Mouse (Mus musculus) embryonic facial prominence, embryonic 12.5 days (tissue): ENCODE measurements around the gene Trim50. TPM values are rescaled to one million over a fixed set of nuclear protein-coding genes. Genes with fewer than 3 reads are reported as not detected.
"Not testable (repeated sequence)": the region's sequence is repeated elsewhere in the genome, so short reads cannot be mapped to it uniquely, and the experiment has no call there.

ENCODE experiments used
- ATAC-seq: fragments of 200-750 bp; cut with Nextera tagmentation; 2 replicates; pipeline ENCODE4 v1.8.0; 2017; ENCODE audit not compliant: insufficient number of reproducible peaks, insufficient read depth, low FRiP score, low TSS enrichment
- H3K27ac ChIP-seq: fragments of 300-500 bp; sonication (generic); 2 replicates; pipeline ENCODE4 v1.5.1; 2016; ENCODE audit warnings: mild to moderate bottlenecking
- H3K27me3 ChIP-seq: fragments of 300-500 bp; sonication (generic); 2 replicates; pipeline ENCODE4 v1.6.1; 2016; ENCODE audit warnings: mild to moderate bottlenecking, moderate library complexity
- H3K36me3 ChIP-seq: fragments of 300-500 bp; sonication (generic); 2 replicates; pipeline ENCODE4 v1.6.1; 2016; ENCODE audit warnings: mild to moderate bottlenecking
- H3K4me1 ChIP-seq: fragments of 300-500 bp; sonication (generic); 2 replicates; pipeline ENCODE4 v1.6.1; 2016
- H3K4me2 ChIP-seq: fragments of 300-500 bp; sonication (generic); replicated peaks from 2 replicates; pipeline ENCODE4 v1.6.1; 2016; ENCODE audit warnings: mild to moderate bottlenecking, moderate library complexity
- H3K4me3 ChIP-seq: fragments of 300-500 bp; sonication (generic); 2 replicates; pipeline ENCODE4 v1.5.1; 2016; ENCODE audit warnings: mild to moderate bottlenecking
- H3K9ac ChIP-seq: fragments of 300-500 bp; sonication (generic); 2 replicates; pipeline ENCODE4 v1.6.1; 2016; ENCODE audit warnings: mild to moderate bottlenecking, moderate library complexity
- H3K9me3 ChIP-seq: fragments of 300-500 bp; sonication (generic); 2 replicates; pipeline ENCODE4 v1.6.1; 2016; ENCODE audit warnings: mild to moderate bottlenecking, moderate library complexity
- WGBS: fragments of 180-500 bp; shearing (Covaris S2); methylation state at CpG from one replicate; pipeline ENCODE4 v1.1.7; 2016; 5-methylcytosine and 5-hydroxymethylcytosine counted together
- polyA plus RNA-seq: library from polyadenylated mRNA; unstranded; fragments of >200 nt; fragmentation: Nextera tagmentation; extraction: Ambion mirVana; gene quantifications from 2 replicates; pipeline ENCODE4 v1.2.1, GENCODE M21; 2016

The Trim50 gene
- polyA plus RNA-seq, 1 experiment from 2014 or later, result not detected

- Histone ChIP-seq H3K4me1 (no peaks in the 10 kb centered on the region), H3K4me3 (no peak overlapping the region), H3K4me2 (no peak overlapping the region), H3K27me3 (0 out of 2 replicates have a peak, but pooled peaks cover 3% of the 10 kb centered on the region), H3K9me3 (peaks cover 9% of the 10 kb centered on the region), H3K27ac (no peak overlapping the region), H3K36me3 (no peaks in the 10 kb centered on the region), H3K9ac (no peak overlapping the region)
- 65% methylated on average over 4 of the region's 4 CpGs for WGBS
- ATAC-seq, result no peak
These were observed 5.5 kb upstream of the Trim50 start for GRCm38 (mm10) chr5:135347511-135348011.

- no peak within 1 kb of the TSS for H3K9ac ChIP-seq
- peaks cover 15% of the 10 kb centered on the region; the same call in 1 of the 2 replicates for H3K27me3 ChIP-seq
- no peak within 1 kb of the TSS for H3K27ac ChIP-seq
- peaks cover 9% of the 10 kb centered on the region for H3K9me3 ChIP-seq
- no peaks in the 10 kb centered on the region for H3K4me1 ChIP-seq
- H3K4me3 ChIP-seq, result no peak within 1 kb of the TSS
- H3K4me2 ChIP-seq, result no peak within 1 kb of the TSS
- ATAC-seq, result no peak
- H3K36me3 ChIP-seq, result no peaks in the 10 kb centered on the region
- WGBS, result 89% methylated on average over 35 of the region's 35 CpGs
These were observed 3.2 kb upstream of the Trim50 start, which contains the start of gene Fkbp6 for GRCm38 (mm10) chr5:135349862-135350261. Fkbp6 (minus strand) TSS chr5:135350044.

GRCm38 (mm10) chr5:135351606-135352005 is 1.5 kb upstream of the Trim50 start:
- 83% methylated on average over 13 of the region's 13 CpGs for whole genome bisulfite sequencing
- H3K9me3 ChIP-seq, result peaks cover 9% of the 10 kb centered on the region
- peaks cover 15% of the 10 kb centered on the region; the same call in 1 of the 2 replicates for H3K27me3 ChIP-seq
- no peaks in the 10 kb centered on the region for H3K4me1 ChIP-seq
- H3K36me3 ChIP-seq, result no peaks in the 10 kb centered on the region
- no peak overlapping the region for H3K4me2 ChIP-seq
- H3K27ac ChIP-seq, result no peak overlapping the region
- no peak overlapping the region for H3K9ac ChIP-seq
- no peak overlapping the region for H3K4me3 ChIP-seq
- ATAC-seq, result no peak

- Histone ChIP-seq H3K9ac (no peak overlapping the region), H3K4me2 (0 out of 2 replicates have a peak overlapping the region, but pooled peaks have one; percentile 18), H3K9me3 (peaks cover 13% of the 10 kb centered on the region), H3K27me3 (peaks cover 15% of the 10 kb centered on the region; the same call in 1 of the 2 replicates), H3K4me3 (no peak overlapping the region), H3K4me1 (no peaks in the 10 kb centered on the region), H3K27ac (no peak overlapping the region), H3K36me3 (no peaks in the 10 kb centered on the region)
- no peak for ATAC-seq
- WGBS, result 18% methylated on average over 20 of the region's 20 CpGs
These were observed 469 bp downstream of the Trim50 start for GRCm38 (mm10) chr5:135353564-135353963.

GRCm38 (mm10) chr5:135356090-135356489 is 3.0 kb downstream of the Trim50 start:
- Histone ChIP-seq H3K4me1 (no peaks in the 10 kb centered on the region), H3K9me3 (peaks cover 4% of the 10 kb centered on the region; the same call in 1 of the 2 replicates), H3K27me3 (peaks cover 15% of the 10 kb centered on the region; the same call in 1 of the 2 replicates), H3K4me3 (no peak overlapping the region), H3K9ac (no peak overlapping the region), H3K27ac (no peak overlapping the region), H3K36me3 (no peaks in the 10 kb centered on the region), H3K4me2 (no peak overlapping the region)
- no peak for ATAC-seq
- WGBS, result 58% methylated on average over 1 of the region's 1 CpGs

GRCm38 (mm10) chr5:135357556-135357955 is 4.5 kb downstream of the Trim50 start:
- Histone ChIP-seq H3K27me3 (peaks cover 12% of the 10 kb centered on the region; the same call in 1 of the 2 replicates), H3K4me3 (no peak overlapping the region), H3K36me3 (no peaks in the 10 kb centered on the region), H3K4me1 (no peaks in the 10 kb centered on the region), H3K4me2 (no peak overlapping the region), H3K9me3 (peaks cover 4% of the 10 kb centered on the region; the same call in 1 of the 2 replicates), H3K27ac (no peak overlapping the region), H3K9ac (no peak overlapping the region)
- WGBS, result 80% methylated on average over 2 of the region's 2 CpGs
- ATAC-seq, result no peak

GRCm38 (mm10) chr5:135359772-135360171 is 6.7 kb downstream of the Trim50 start:
- Histone ChIP-seq H3K27me3 (no peaks in the 10 kb centered on the region), H3K9me3 (peaks cover 4% of the 10 kb centered on the region; the same call in 1 of the 2 replicates), H3K4me2 (no peak overlapping the region), H3K9ac (no peak overlapping the region), H3K4me1 (no peaks in the 10 kb centered on the region), H3K27ac (no peak overlapping the region), H3K4me3 (no peak overlapping the region), H3K36me3 (no peaks in the 10 kb centered on the region)
- ATAC-seq, result no peak
- 95% methylated on average over 2 of the region's 2 CpGs for WGBS

- Histone ChIP-seq H3K9me3 (peaks cover 2% of the 10 kb centered on the region; the same call in 1 of the 2 replicates), H3K36me3 (no peaks in the 10 kb centered on the region), H3K4me3 (no peak overlapping the region), H3K4me2 (no peak overlapping the region), H3K27me3 (no peaks in the 10 kb centered on the region), H3K27ac (no peak overlapping the region), H3K4me1 (no peaks in the 10 kb centered on the region), H3K9ac (no peak overlapping the region)
- no peak for ATAC-seq
- 84% methylated on average over 3 of the region's 3 CpGs for WGBS
These were observed 9.5 kb downstream of the Trim50 start for GRCm38 (mm10) chr5:135362572-135362971.

GRCm38 (mm10) chr5:135363540-135363939 is 10.4 kb downstream of the Trim50 start:
- no peak overlapping the region for H3K27ac ChIP-seq
- no peaks in the 10 kb centered on the region for H3K9me3 ChIP-seq
- 27% methylated on average over 12 of the region's 12 CpGs for WGBS
- no peak for ATAC-seq
- no peaks in the 10 kb centered on the region for H3K27me3 ChIP-seq
- H3K9ac ChIP-seq, result no peak overlapping the region
- no peak overlapping the region for H3K4me3 ChIP-seq
- H3K4me1 ChIP-seq, result no peaks in the 10 kb centered on the region
- H3K36me3 ChIP-seq, result no peaks in the 10 kb centered on the region
- no peak overlapping the region for H3K4me2 ChIP-seq

- Histone ChIP-seq H3K9ac (no peak overlapping the region), H3K36me3 (peaks cover 12% of the 10 kb centered on the region), H3K27ac (no peak overlapping the region), H3K27me3 (no peaks in the 10 kb centered on the region), H3K4me2 (no peak overlapping the region), H3K9me3 (no peaks in the 10 kb centered on the region), H3K4me1 (peaks cover 12% of the 10 kb centered on the region), H3K4me3 (no peak overlapping the region)
- ATAC-seq, result no peak
- 55% methylated on average over 6 of the region's 6 CpGs for WGBS
These were observed 14.7 kb downstream of the Trim50 start for GRCm38 (mm10) chr5:135367841-135368240.

GRCm38 (mm10) chr5:135368312-135368711 is 15.2 kb downstream of the Trim50 start:
- no peak for ATAC-seq
- Histone ChIP-seq H3K4me1 (peaks cover 12% of the 10 kb centered on the region), H3K4me2 (no peak overlapping the region), H3K9me3 (no peaks in the 10 kb centered on the region), H3K9ac (no peak overlapping the region), H3K27ac (no peak overlapping the region), H3K4me3 (no peak overlapping the region), H3K27me3 (no peaks in the 10 kb centered on the region), H3K36me3 (peaks cover 16% of the 10 kb centered on the region)
- 85% methylated on average over 6 of the region's 6 CpGs for WGBS

GRCm38 (mm10) chr5:135369196-135369595 is 16.1 kb downstream of the Trim50 start:
- peak overlapping the region; percentile 87 for H3K9ac ChIP-seq
- not testable (repeated sequence) for H3K9me3 ChIP-seq, H3K27me3 ChIP-seq, ATAC-seq
- peaks cover 12% of the 10 kb centered on the region for H3K4me1 ChIP-seq
- H3K36me3 ChIP-seq, result peaks cover 24% of the 10 kb centered on the region
- H3K27ac ChIP-seq, result peak overlapping the region; percentile 85; the same call in 1 of the 2 replicates
- WGBS, result 58% methylated on average over 9 of the region's 9 CpGs
- peak overlapping the region; percentile 95 for H3K4me2 ChIP-seq
- peak overlapping the region; percentile 97 for H3K4me3 ChIP-seq
